Comparison of ENCODE assay signal across 26 mouse cellular contexts in the genomic region with DNA sequence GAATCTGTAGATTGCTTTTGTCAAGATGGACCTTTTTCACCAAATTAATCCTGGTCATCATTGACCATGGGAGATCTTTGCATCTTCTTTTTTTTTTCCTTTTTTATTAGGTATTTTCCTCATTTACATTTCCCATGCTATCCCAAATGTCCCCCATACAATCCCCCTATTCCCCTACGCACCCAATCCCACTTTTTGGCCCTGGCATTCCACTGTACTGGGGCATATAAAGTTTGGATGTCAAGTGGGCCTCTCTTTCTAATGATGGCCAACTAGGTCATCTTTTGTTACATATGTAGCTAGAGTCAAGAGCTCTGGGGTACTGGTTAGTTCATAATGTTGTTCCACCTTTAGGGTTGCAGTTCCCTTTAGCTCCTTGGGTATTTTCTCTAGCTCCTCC. TPM values are rescaled to one million over a fixed set of nuclear protein-coding genes. Genes with fewer than 3 reads are reported as not detected.
"Had no signal": no experiment of that assay in that cellular context is flagged by ENCODE, and none has a peak within 500 bp of the region (broad histone marks: within the 10 kb centered on the region; RNA-seq: fewer than 3 reads in every experiment).

No protein-coding gene starts in this region.

RNA-seq across cellular contexts. Expression of a gene that starts 10.0 kb away (rescaled TPM):
- polyA plus RNA-seq: heart, embryonic 11.5 days; heart, embryonic 12.5 days; heart, embryonic 13.5 days; heart, embryonic 14.5 days; heart, embryonic 15.5 days; heart, embryonic 16.5 days; heart, postnatal 0 days; hindbrain, embryonic 10.5 days; hindbrain, embryonic 12.5 days; hindbrain, embryonic 13.5 days; hindbrain, embryonic 14.5 days; hindbrain, embryonic 15.5 days; hindbrain, embryonic 16.5 days; hindbrain, postnatal 0 days; inflammation-experienced regulatory T-cells, adult 6 months; intestine, embryonic 14.5 days; intestine, embryonic 15.5 days; intestine, embryonic 16.5 days; intestine, postnatal 0 days; kidney, adult 2 months; kidney, embryonic 14.5 days; kidney, embryonic 15.5 days; kidney, embryonic 16.5 days; kidney, postnatal 0 days; large intestine, adult 2 months had no signal

RNA-seq across cellular contexts. Expression of a gene that starts 44.0 kb away (rescaled TPM):
- polyA plus RNA-seq: heart, embryonic 11.5 days; heart, embryonic 12.5 days; heart, embryonic 13.5 days; heart, embryonic 14.5 days; heart, embryonic 15.5 days; heart, embryonic 16.5 days; heart, postnatal 0 days; hindbrain, embryonic 10.5 days; hindbrain, embryonic 11.5 days; hindbrain, embryonic 12.5 days; hindbrain, embryonic 13.5 days; hindbrain, embryonic 14.5 days; hindbrain, embryonic 15.5 days; hindbrain, embryonic 16.5 days; hindbrain, postnatal 0 days; inflammation-experienced regulatory T-cells, adult 6 months; intestine, embryonic 14.5 days; intestine, embryonic 15.5 days; intestine, embryonic 16.5 days; intestine, postnatal 0 days; kidney, adult 2 months; kidney, embryonic 14.5 days; kidney, embryonic 15.5 days; kidney, embryonic 16.5 days; kidney, postnatal 0 days; large intestine, adult 2 months had no signal
